Mouse (Mus musculus): ENCODE data around the gene Col5a1. TPM values are rescaled to one million over a fixed set of nuclear protein-coding genes. Genes with fewer than 3 reads are reported as not detected.

The Col5a1 gene
- total RNA-seq, 1 experiment from 2014 or later: under 0.01 TPM

DNA sequence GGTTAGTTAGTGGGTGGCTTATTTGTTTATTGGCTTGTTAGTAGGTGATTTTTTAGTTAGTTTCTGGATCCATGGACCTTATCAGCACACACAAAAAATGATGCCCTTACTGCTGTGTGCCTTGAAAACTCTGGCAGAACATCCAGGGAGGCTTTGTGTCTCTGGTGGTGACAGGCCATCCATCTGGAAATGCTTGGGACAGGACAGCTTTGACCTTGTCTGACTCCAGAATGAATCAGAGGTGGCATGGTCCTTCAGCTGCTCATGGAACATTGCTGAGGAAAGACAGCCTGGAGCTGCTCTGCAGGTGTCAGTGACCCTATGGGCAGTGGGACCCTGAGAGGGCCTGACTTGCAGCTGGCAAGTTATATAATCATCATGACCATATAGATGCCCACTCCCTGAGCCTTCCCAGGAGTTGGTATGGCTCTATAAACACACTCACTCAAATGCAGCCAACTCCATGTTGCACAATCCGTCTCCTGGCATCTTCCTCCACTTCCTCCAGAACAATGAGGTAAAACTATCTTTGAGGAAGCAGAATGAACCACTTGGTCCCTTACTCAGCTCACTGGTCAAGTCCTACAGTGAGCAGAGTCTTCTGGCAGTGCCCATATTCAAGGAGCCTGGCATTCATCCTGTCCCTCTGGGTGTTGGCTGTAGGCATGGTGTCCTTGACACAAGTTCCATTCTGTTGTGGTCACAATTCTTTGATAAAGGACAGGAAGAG lies 26.5 kb downstream of the Col5a1 start:
- ATAC-seq (replicated peaks; ENCODE audit: insufficient number of reproducible peaks, low FRiP score, low TSS enrichment, poor library complexity, severe bottlenecking): no peak

DNA sequence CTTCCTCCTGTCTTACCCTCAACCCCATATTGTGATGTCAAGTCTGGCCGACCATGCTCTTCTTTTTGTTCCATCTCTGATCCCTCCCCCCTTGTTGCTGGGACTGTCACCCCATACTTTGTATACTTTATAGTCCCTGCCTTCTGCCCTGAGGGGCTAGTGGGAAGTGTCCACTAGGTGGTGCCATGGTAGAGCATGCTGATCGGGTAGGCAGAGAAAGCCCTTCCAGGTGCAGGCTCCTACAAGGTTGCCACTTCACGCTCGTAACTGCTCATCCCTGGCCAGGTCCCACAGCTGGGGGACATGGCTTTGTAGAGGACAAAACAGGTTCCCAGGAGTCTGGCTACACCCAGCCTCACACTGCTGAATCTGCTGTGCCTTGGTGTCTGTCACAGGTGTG lies 29.5 kb downstream of the Col5a1 start:
- no peak for ATAC-seq (replicated peaks; ENCODE audit: insufficient number of reproducible peaks, low FRiP score, low TSS enrichment, poor library complexity, severe bottlenecking)

DNA sequence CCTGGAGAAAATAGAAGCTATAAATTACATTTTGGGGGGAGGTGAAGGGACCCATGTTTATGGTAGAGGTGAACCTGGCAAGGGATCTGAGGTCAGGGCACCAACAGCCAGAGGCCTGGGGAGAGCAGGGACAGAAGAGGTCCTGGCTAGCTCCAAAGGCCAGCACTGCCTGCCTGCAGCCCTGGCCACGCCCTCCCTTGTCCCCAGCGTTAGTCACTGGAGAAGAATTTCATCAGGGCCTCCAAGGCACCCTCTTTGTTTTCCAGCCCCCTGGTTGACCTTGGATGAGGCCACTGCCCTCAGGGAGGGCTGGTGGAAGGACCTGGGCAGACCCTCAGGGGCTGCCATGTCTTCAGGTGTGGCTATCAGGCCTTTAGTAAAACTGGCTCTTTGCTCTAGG lies 30.1 kb downstream of the Col5a1 start:
- no peak for ATAC-seq (replicated peaks; ENCODE audit: insufficient number of reproducible peaks, low FRiP score, low TSS enrichment, poor library complexity, severe bottlenecking)

DNA sequence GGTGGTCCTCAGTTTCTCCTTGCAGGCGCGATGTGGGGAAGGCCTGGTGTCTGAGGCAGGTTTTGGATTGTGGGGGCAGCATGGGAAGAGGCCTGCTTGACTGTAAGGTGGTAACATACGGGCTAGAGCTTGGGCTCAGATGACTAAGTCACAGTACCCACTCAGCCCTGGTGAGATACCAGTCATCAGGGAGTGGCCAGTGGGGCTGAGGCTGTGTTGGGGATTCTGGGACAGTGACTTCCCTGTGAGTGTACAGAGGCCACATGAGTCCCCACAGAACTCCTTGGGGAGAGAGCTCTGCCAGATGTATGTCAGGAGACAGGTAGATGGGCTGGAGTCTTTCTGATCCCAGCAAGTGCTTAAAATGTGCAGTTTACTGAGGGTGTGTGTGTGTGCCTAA lies 31.0 kb downstream of the Col5a1 start:
- ATAC-seq (replicated peaks; ENCODE audit: insufficient number of reproducible peaks, low FRiP score, low TSS enrichment, poor library complexity, severe bottlenecking): no peak

DNA sequence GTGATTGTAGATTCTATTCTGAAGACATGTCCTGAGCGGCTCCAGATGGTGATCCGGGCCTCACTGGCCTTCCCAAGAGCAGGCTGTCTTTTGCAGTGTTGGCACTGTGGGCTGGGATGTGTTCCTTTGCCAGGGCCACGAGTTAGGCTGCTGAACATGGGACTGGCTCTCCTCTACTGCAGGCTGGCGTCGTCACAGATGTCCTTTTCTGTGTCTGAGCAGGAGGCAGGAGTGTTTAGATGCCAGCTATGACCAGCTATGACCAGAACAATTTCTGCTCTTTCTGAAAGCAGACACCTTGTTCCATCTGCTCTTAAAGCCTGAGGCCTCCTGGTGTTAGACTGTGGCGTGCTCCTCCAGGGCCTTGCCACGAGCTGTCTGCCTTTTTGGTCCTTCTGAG lies 31.9 kb downstream of the Col5a1 start:
- no peak for ATAC-seq (replicated peaks; ENCODE audit: insufficient number of reproducible peaks, low FRiP score, low TSS enrichment, poor library complexity, severe bottlenecking)

DNA sequence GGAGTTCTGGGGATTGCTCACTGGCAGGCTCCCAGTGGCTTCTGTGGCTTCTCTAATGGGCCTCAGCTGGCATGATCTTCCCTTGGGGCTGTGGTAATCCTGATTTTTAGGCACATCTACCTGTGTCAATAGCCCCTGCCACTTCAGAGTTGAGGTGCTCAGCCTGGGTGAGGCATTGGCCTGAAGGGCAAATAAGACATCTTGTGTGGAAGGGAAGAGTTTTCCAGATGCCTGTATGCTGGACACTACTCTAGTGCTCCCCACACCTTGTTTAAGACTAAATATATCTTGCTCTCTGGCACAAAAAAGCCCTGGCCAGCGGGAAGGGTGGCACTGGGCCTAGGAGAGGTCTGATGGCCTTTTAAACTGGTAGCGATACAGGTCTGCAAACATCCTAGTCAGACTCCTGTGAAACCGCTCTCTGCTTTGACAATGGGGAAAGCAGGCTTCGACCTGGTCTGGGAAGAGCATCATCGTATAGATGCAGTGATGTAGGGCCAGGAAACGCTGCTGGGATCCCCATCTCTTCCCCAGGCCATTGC lies 33.2 kb downstream of the Col5a1 start:
- no peak for ATAC-seq (replicated peaks; ENCODE audit: insufficient number of reproducible peaks, low FRiP score, low TSS enrichment, poor library complexity, severe bottlenecking)

DNA sequence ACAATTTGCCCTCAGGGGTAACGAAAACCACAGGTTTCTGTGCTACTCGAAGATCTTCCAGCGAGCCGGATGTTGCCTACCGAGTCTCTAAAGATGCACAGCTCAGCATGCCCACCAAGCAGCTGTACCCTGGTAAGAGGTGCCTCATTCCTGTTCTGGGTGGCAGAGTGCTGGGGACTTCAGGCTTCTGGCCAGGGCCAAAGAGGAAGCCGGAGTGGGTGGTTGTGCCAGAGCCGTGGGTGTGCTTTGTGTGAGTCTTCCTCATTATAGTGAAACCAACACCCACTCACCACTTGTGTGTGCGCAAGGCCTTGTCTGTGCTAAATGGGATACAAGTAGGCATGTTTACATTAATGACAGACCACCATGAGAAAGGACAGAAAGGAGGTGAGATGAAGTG lies 35.8 kb downstream of the Col5a1 start:
- ATAC-seq (replicated peaks; ENCODE audit: insufficient number of reproducible peaks, low FRiP score, low TSS enrichment, poor library complexity, severe bottlenecking): no peak

DNA sequence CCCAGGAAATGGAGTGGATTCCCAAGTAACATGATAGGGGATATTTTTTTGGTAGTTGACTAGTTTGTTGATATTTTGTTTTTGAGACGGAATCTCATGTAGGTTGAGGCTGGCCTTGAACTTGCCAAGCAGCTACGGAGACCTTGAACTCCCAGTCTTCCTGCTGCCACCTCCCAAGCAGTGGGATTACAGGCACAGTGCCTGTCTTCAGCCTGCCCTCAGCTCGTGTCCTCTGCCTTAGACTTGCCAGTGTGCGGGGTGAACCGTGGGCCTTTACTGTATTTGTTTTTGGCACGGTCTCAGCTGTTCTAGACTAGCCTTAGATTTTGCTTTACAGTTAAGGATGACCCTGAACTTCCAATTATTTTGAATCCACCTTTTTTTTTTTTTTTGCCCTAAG lies 37.5 kb downstream of the Col5a1 start:
- ATAC-seq (replicated peaks; ENCODE audit: insufficient number of reproducible peaks, low FRiP score, low TSS enrichment, poor library complexity, severe bottlenecking): no peak

DNA sequence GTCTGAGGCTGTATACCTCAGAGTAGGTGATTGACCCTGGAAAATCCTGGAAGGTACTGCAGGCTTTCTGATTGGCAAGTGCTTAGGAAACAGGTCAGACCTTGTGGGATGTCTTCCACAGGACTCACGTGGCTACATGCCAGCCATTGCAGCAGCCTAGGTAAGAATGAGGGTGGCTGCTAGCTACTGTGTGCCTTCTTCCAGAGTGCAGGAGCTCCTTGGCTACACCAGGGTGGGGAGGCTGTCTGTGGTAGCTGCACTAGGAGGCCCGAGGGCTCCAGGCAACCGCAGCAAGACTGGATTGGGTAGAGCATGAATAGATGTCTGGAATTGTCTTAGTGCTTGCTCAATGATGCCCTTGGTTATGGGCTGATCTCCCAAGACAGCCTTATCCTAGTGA lies 38.2 kb downstream of the Col5a1 start:
- ATAC-seq (replicated peaks; ENCODE audit: insufficient number of reproducible peaks, low FRiP score, low TSS enrichment, poor library complexity, severe bottlenecking): no peak

DNA sequence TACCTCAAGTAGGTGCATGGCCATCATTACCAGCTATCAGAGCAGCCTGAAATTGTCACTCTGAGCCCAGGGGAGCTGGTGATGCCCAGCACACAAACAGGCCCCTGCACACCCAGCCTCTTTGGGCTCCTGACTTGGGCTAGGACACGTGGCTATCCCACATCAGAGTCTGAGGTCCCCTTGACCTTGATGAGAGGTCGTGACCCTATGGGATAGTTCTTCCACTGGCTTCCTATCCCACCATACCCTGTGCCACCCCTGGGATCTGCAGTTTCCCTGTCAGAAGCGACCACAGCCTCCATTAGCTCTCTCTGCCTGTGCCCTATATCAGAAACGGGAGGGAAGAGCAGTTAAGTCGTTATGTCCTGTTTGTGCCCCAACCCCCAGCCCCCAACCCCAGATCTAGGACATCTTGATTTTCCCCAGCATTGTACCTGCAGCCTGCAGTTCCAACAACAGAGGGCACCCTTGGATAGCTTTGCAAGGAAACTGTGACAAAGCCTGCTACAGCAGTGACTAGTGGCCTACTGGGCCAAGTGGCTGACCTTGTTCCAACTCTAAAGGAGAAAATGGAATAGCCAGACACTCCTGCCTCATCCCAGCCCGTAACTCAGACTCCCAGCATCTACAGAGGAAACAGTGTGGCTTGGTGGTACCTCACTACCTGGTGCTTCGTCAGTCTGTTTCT lies 40.4 kb downstream of the Col5a1 start:
- no peak for ATAC-seq (replicated peaks; ENCODE audit: insufficient number of reproducible peaks, low FRiP score, low TSS enrichment, poor library complexity, severe bottlenecking)

DNA sequence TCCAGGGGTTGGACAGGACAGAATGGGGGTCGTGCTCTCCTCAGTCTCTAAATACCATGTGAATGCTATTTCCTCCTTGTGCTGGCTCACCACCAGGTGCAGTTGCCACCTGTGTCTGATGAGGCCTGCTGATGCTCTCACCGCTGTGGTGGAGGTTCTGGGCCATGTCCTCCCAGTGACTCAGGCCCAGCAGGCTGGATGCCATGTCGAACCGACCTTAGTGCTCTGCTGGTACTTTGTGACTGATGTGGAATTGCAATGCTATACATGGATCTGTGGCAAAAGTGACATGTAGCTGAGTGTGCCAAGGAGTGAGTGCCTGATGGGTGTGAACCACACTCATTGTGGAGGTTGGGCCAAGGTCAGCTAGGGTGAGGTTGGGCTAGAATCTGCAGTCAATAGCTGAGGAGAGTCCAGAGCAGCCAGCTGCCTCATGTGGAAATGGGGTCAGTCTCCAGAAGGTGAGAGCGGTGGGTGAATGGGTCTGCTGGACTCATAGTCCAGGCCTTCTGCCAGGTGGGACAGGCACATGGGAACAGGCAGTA lies 44.3 kb downstream of the Col5a1 start:
- no peak for ATAC-seq (replicated peaks; ENCODE audit: insufficient number of reproducible peaks, low FRiP score, low TSS enrichment, poor library complexity, severe bottlenecking)

DNA sequence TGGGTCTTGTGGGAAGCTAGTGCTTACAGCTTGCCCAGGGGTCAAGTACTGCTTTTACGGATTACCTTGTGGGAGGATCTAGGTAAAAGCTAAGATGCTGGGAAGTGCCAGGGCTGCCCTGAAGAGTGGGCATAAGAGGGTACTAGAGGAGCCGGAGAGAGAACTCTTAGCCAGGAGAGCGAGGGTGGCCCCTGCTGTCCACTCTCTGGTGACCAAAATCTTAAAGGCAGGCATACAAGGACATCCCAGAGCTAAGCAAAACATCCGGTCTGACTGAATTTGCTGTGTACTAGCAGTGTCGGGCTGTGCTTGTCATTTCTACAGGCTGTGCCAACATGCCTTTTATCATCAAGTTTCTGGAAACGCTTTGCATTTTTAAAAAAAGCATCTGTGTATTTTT lies 44.9 kb downstream of the Col5a1 start:
- ATAC-seq (replicated peaks; ENCODE audit: insufficient number of reproducible peaks, low FRiP score, low TSS enrichment, poor library complexity, severe bottlenecking): no peak

DNA sequence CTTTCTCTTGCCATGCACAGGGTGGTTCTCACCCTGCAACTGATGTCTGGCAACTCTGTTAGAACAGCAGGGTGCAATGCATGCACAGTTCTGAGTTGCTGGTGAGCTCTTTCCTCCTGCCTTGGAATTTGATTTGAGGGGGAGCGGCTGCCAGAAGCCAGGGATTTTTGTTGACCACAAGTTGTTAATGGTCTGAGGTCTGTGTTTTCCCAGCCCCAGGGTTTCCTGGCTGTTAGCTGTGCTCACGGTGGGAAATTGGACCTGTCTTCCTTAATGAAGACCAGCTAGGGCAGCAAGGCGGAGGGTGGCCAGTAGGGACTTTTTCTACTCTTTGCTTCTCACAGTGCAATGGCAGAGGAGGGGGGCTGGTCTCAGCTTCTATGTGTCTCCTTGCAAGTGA lies 45.7 kb downstream of the Col5a1 start:
- no peak for ATAC-seq (replicated peaks; ENCODE audit: insufficient number of reproducible peaks, low FRiP score, low TSS enrichment, poor library complexity, severe bottlenecking)

DNA sequence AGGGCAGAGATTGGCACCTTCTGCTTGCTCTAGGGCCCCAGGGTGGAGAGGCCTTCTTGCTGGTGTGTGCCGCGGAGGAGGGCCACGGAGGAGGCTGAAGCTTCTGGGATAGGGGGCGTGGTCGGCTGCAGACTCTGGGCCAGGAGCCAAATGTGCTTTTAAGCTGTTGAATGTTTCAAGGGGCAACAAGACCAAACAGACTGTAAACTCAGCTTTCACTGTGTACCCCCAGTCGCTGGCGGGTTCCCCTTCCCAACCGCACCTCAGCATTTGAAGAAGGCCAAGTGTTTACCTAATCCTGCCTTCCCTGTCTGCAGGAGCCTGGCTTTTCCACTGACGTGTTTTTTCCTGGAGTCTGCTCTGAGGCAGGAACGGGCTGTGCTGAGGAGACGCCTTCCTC lies 48.0 kb downstream of the Col5a1 start:
- ATAC-seq (replicated peaks; ENCODE audit: insufficient number of reproducible peaks, low FRiP score, low TSS enrichment, poor library complexity, severe bottlenecking): no peak

DNA sequence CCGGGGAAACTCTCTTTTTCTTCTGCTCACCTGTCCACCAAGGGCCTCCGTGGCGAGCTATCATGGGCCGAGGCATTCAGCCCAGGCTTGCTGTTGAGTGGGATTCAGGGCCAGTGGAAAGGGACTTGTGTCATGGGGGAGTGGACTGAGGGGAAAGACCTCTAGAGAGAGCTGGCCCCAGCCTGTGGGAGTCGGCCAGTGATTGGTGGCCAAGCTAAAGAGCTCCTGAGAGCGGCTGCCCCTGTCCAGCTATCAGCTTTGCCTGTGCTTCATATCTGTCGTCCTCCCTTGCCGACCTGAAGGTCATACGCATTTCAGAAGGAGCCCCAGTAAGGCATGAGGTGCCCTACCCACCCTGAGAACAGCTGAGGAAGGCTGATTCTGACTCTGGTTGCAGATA lies 48.6 kb downstream of the Col5a1 start:
- no peak for ATAC-seq (replicated peaks; ENCODE audit: insufficient number of reproducible peaks, low FRiP score, low TSS enrichment, poor library complexity, severe bottlenecking)

DNA sequence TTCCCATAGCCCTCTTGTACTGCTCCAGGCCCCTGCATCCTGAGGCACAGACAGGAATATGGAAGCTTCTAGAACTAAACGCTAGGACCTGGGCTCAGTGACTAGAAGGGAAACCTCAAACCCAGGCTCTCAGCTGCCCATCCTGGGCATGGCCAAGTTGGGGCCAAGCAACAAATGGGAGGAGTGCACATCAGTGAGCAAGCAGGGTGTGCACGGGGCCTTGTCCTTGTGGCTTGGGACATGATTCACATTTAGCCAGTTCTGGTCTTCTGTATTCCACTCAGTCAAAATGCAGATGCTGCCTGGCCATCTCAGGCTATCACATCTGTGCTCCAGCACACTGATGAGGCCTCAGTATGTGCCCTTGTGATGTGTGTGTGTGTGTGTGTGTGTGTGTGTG lies 49.2 kb downstream of the Col5a1 start:
- ATAC-seq (replicated peaks; ENCODE audit: insufficient number of reproducible peaks, low FRiP score, low TSS enrichment, poor library complexity, severe bottlenecking): no peak

DNA sequence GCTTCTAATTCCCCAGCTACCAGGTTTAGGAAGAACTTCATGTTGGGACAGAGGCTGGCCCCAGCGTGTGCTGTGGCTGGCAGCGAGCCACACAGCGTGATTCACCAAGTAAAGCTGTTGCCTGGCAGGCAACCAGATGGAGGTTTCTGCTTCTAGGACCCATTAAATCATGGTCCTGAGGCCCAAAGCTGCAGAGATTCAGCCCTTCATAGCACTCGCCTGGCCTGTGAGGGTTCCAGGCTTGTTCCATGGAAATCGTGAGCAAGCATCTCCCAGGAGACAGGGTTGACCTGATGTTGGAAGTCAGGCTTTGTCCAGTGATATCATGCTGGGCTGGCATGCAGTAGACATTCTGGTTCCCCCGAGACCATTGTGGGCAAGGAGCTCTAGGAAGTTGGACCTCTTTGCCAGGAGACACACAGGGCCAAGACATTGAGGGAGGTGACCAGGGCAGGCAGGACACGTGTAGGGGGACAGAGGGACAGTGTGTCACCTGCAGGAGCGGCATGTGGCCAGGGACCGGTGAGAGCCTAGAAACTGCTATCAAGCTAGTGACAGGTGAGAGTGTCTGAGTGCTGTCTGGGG lies 50.5 kb downstream of the Col5a1 start:
- no peak for ATAC-seq (replicated peaks; ENCODE audit: insufficient number of reproducible peaks, low FRiP score, low TSS enrichment, poor library complexity, severe bottlenecking)

DNA sequence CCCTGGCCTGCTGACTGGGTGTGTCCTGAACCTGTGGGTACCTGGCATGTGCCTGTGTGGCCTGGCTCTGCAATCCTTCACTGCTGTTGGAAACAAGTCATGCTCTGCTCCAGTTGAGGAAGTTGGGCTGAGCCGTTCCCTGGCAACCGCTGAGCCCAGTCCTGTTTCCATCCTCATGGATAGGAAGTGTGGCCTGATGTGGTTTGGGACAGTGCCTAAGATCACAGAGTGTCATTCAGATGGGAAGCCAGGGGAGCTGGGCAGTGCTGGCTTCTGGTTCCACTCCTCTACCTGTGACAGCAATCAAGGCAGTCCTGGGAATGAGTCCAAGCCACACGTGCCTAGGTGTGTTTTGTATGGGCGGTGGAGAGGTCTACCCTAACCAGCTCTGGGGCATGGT lies 53.2 kb downstream of the Col5a1 start:
- no peak for ATAC-seq (replicated peaks; ENCODE audit: insufficient number of reproducible peaks, low FRiP score, low TSS enrichment, poor library complexity, severe bottlenecking)

DNA sequence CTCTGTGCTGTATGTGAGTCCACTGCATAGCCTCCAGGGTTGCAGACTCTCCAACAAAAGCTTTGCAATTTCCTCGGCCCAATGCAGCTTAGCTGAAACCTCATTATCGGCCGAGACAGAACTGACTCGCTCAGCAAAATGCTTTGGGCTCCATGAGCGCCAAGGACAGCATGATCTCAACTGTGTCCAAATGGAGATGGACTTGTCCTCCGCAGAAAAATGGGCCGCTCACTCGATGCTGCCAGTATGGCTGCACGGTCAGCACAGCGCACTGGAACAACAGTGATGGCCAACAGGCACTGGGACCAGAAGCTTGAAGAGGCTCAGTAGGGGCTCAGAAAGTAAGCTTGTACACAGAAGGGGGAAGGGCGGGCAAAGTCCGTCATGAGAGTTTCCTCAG lies 53.9 kb downstream of the Col5a1 start:
- ATAC-seq (replicated peaks; ENCODE audit: insufficient number of reproducible peaks, low FRiP score, low TSS enrichment, poor library complexity, severe bottlenecking): no peak

DNA sequence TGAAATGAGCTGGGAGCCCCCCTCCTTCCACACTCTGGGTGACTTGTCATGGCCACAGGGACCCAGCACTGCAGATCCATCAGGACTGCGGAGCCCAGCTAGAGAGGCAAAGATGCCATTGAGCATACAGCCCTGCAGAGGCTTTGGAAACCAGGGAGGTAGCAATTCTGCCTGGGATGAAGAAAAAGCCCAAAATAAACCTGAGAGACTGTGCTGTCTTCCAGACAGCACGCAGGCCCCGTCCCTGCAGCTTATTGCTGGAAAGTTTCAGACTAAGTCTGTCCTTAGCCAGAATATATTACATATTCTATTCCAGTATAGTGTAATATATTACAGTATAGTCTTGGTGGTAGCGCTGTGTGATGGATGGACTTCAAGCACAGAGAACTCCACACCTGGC lies 61.0 kb downstream of the Col5a1 start:
- ATAC-seq (replicated peaks; ENCODE audit: insufficient number of reproducible peaks, low FRiP score, low TSS enrichment, poor library complexity, severe bottlenecking): no peak

Measured in monocyte, adult 5-6 weeks (primary cell).